Mouse (Mus musculus) kidney, postnatal 0 days (tissue): ENCODE measurements around the gene Cd247. TPM values are rescaled to one million over a fixed set of nuclear protein-coding genes. Genes with fewer than 3 reads are reported as not detected.
A peak's percentile ranks its signal among the peaks of the same experiment; 100 is the strongest.

Experiments used
- ATAC-seq: fragments of 200-750 bp; cut with Nextera tagmentation; replicated peaks from 2 replicates; pipeline ENCODE4 v1.8.0; 2017; ENCODE audit warnings: low read depth, moderate number of reproducible peaks, moderate TSS enrichment, moderate library complexity; ENCODE audit not compliant: low FRiP score
- DNase-seq: peaks from one replicate; pipeline ENCODE4 v3.0.0-alpha.2; 2016; ENCODE audit warnings: low spot score
- H3K27ac ChIP-seq: fragments of 300-500 bp; sonication (generic); 2 replicates; pipeline ENCODE4 v1.5.1; 2014; ENCODE audit warnings: mild to moderate bottlenecking
- H3K27me3 ChIP-seq: fragments of 300-500 bp; sonication (generic); 2 replicates; pipeline ENCODE4 v1.6.1; 2014; ENCODE audit warnings: low read length, mixed read lengths; ENCODE audit not compliant: insufficient read depth
- H3K36me3 ChIP-seq: fragments of 300-500 bp; sonication (generic); 2 replicates; pipeline ENCODE4 v1.6.1; 2014; ENCODE audit warnings: low read length, mixed read lengths; ENCODE audit not compliant: insufficient read depth
- H3K4me1 ChIP-seq: fragments of 300-500 bp; sonication (generic); replicated peaks from 2 replicates; pipeline ENCODE4 v1.6.1; 2014; ENCODE audit warnings: antibody characterized with exemption, low read length, mixed read lengths; ENCODE audit not compliant: insufficient read depth
- H3K4me2 ChIP-seq: fragments of 300-500 bp; sonication (generic); 2 replicates; pipeline ENCODE4 v1.6.1; 2014; ENCODE audit warnings: mild to moderate bottlenecking, low read length, moderate library complexity, mixed read lengths
- H3K4me3 ChIP-seq: fragments of 300-500 bp; sonication (generic); replicated peaks from 2 replicates; pipeline ENCODE4 v1.5.1; 2014; ENCODE audit warnings: low read depth, low read length
- H3K9ac ChIP-seq: fragments of 300-500 bp; sonication (generic); 2 replicates; pipeline ENCODE4 v1.6.1; 2014; ENCODE audit warnings: low read depth, low read length
- H3K9me3 ChIP-seq: fragments of 300-500 bp; sonication (generic); replicated peaks from 2 replicates; pipeline ENCODE4 v1.6.1; 2016; ENCODE audit warnings: low read length, inconsistent platforms, mixed read lengths
- CTCF ChIP-seq: IDR thresholded peaks from 2 replicates; pipeline ENCODE4 v1.5.1; 2016; ENCODE audit warnings: antibody characterized with exemption, low read depth, mild to moderate bottlenecking, moderate library complexity
- WGBS: fragments of 180-500 bp; shearing (Covaris S2); extraction: QIAGEN DNeasy Blood & Tissue Kit; methylation state at CpG from one replicate; pipeline ENCODE4 v1.1.7; 2014; 5-methylcytosine and 5-hydroxymethylcytosine counted together
- polyA plus RNA-seq: library from polyadenylated mRNA; unstranded; fragments of >200 nt; fragmentation: Nextera tagmentation; extraction: Ambion mirVana; gene quantifications from 2 replicates; pipeline ENCODE4 v1.2.1, GENCODE M21; 2015

The Cd247 gene
- polyA plus RNA-seq, 1 experiment from 2014 or later, result 0.67 TPM

GRCm38 (mm10) chr1:165852131-165852530, 63.6 kb downstream of the Cd247 start:
- Histone ChIP-seq H3K4me3 (no peak overlapping the region), H3K9me3 (no peaks in the 10 kb centered on the region), H3K4me1 (no peaks in the 10 kb centered on the region; the same call in 1 of the 2 replicates), H3K27me3 (no peaks in the 10 kb centered on the region), H3K4me2 (no peak overlapping the region), H3K36me3 (no peaks in the 10 kb centered on the region), H3K27ac (no peak overlapping the region), H3K9ac (no peak overlapping the region)
- DNase-seq (no peak), ATAC-seq (no peak)
- TF ChIP-seq CTCF, result no peak
- WGBS, result 27% methylated on average over 5 of the region's 5 CpGs

GRCm38 (mm10) chr1:165853131-165853721, 64.7 kb downstream of the Cd247 start:
- Histone ChIP-seq H3K4me2 (no peak overlapping the region), H3K36me3 (no peaks in the 10 kb centered on the region), H3K9ac (no peak overlapping the region), H3K9me3 (no peaks in the 10 kb centered on the region), H3K4me3 (no peak overlapping the region), H3K4me1 (no peaks in the 10 kb centered on the region; the same call in 1 of the 2 replicates), H3K27me3 (no peaks in the 10 kb centered on the region), H3K27ac (no peak overlapping the region)
- no peak for ATAC-seq
- no peak for DNase-seq
- no peak for TF ChIP-seq CTCF
- WGBS, result 50% methylated on average over 4 of the region's 4 CpGs

- Histone ChIP-seq H3K4me2 (no peak overlapping the region), H3K4me3 (no peak overlapping the region), H3K36me3 (no peaks in the 10 kb centered on the region), H3K9ac (no peak overlapping the region), H3K9me3 (no peaks in the 10 kb centered on the region), H3K4me1 (no peaks in the 10 kb centered on the region; the same call in 1 of the 2 replicates), H3K27ac (no peak overlapping the region), H3K27me3 (no peaks in the 10 kb centered on the region)
- peak; percentile 87 for TF ChIP-seq CTCF
- ATAC-seq (no peak), DNase-seq (peak; percentile 61)
- 65% methylated on average over 10 of the region's 10 CpGs for WGBS
These were observed 65.4 kb downstream of the Cd247 start for GRCm38 (mm10) chr1:165853729-165854420.

GRCm38 (mm10) chr1:165855759-165856545, 67.5 kb downstream of the Cd247 start:
- H3K9ac ChIP-seq, result no peak overlapping the region
- H3K4me3 ChIP-seq, result no peak overlapping the region
- WGBS, result 72% methylated on average over 9 of the region's 9 CpGs
- no peak overlapping the region for H3K4me2 ChIP-seq
- H3K9me3 ChIP-seq, result no peaks in the 10 kb centered on the region
- ATAC-seq (no peak), DNase-seq (no peak)
- H3K27me3 ChIP-seq, result no peaks in the 10 kb centered on the region
- H3K36me3 ChIP-seq, result no peaks in the 10 kb centered on the region
- no peak for TF ChIP-seq CTCF
- H3K27ac ChIP-seq, result no peak overlapping the region
- H3K4me1 ChIP-seq, result peaks cover 4% of the 10 kb centered on the region

GRCm38 (mm10) chr1:165857279-165857678, 68.8 kb downstream of the Cd247 start:
- no peaks in the 10 kb centered on the region for H3K36me3 ChIP-seq
- ATAC-seq (no peak), DNase-seq (no peak)
- TF ChIP-seq CTCF, result no peak
- no peaks in the 10 kb centered on the region for H3K9me3 ChIP-seq
- 89% methylated on average over 11 of the region's 11 CpGs for WGBS
- H3K27ac ChIP-seq, result no peak overlapping the region
- no peak overlapping the region for H3K4me3 ChIP-seq
- H3K9ac ChIP-seq, result no peak overlapping the region
- peaks cover 4% of the 10 kb centered on the region; the same call in 1 of the 2 replicates for H3K4me1 ChIP-seq
- H3K27me3 ChIP-seq, result no peaks in the 10 kb centered on the region
- no peak overlapping the region for H3K4me2 ChIP-seq

GRCm38 (mm10) chr1:165858356-165858755, 69.9 kb downstream of the Cd247 start:
- H3K9ac ChIP-seq, result no peak overlapping the region
- 84% methylated on average over 5 of the region's 5 CpGs for WGBS
- TF ChIP-seq CTCF, result peak; percentile 67
- H3K4me1 ChIP-seq, result peaks cover 4% of the 10 kb centered on the region; the same call in 1 of the 2 replicates
- no peak overlapping the region for H3K27ac ChIP-seq
- DNase-seq, result no peak
- no peaks in the 10 kb centered on the region for H3K36me3 ChIP-seq
- no peak overlapping the region for H3K4me3 ChIP-seq
- 0 out of 2 replicates have a peak, but pooled peaks have one; percentile 35 for ATAC-seq
- no peaks in the 10 kb centered on the region for H3K27me3 ChIP-seq
- no peak overlapping the region for H3K4me2 ChIP-seq
- no peaks in the 10 kb centered on the region for H3K9me3 ChIP-seq
